In the genomic region with DNA sequence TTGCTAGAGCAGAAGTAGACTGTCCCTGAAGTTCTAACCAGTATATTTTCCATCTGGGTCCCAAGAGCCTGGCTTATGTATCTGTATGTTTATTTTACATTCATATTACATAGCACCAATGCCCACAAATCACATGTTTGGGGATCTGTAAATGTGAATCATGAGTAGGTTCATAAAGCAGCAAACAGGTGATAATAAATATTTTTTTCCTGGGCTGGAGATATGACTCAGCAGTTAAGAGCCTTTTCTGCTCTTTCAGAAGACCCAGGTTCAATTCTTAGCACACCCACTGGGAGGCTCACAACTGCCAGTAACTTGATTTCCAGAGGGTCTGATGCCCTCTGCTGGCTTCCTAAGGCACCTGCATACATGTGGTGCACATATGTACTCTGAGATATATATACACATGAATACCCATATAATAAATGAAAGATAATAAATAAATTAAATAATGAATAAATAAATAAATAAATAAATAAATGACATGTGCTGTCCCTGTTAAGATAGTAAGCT, we compare ENCODE assay signal across 22 mouse cellular contexts. TPM values are rescaled to one million over a fixed set of nuclear protein-coding genes. Genes with fewer than 3 reads are reported as not detected.
A peak's percentile ranks its signal among the peaks of the same experiment; 100 is the strongest.
DNase-seq lines count a peak whose midpoint lies in the region; ATAC-seq and TF ChIP-seq lines count a peak whose summit lies in the region.
"Had no signal": no experiment of that assay in that cellular context is flagged by ENCODE, and none has a peak within 500 bp of the region (broad histone marks: within the 10 kb centered on the region; RNA-seq: fewer than 3 reads in every experiment).

No protein-coding gene starts in this region.

- no peaks in the 10 kb centered on the region for H3K27me3 ChIP-seq in midbrain, embryonic 11.5 days (ENCODE audit: control insufficient read depth, insufficient read depth, low read length)
- H3K27me3 ChIP-seq in midbrain, embryonic 10.5 days (ENCODE audit: low read depth, poor library complexity, severe bottlenecking), result no peaks in the 10 kb centered on the region
- H3K27me3 ChIP-seq in liver, postnatal 0 days (ENCODE audit: insufficient read depth, low read length), result no peaks in the 10 kb centered on the region
- no peaks in the 10 kb centered on the region for H3K27me3 ChIP-seq in neural tube, embryonic 15.5 days (replicated peaks)
- H3K27me3 ChIP-seq: embryonic facial prominence, embryonic 13.5 days; forebrain, embryonic 15.5 days; intestine, embryonic 15.5 days; limb, embryonic 15.5 days; liver, embryonic 15.5 days; neural tube, embryonic 12.5 days had no signal

- H3K4me2 ChIP-seq in midbrain, embryonic 11.5 days, result no peak overlapping the region
- H3K4me2 ChIP-seq in liver, postnatal 0 days (ENCODE audit: low read depth, low read length), result no peak overlapping the region
- H3K4me2 ChIP-seq in neural tube, embryonic 15.5 days, result no peak overlapping the region
- H3K4me2 ChIP-seq: embryonic facial prominence, embryonic 13.5 days; forebrain, embryonic 15.5 days; hindbrain, embryonic 14.5 days; intestine, embryonic 15.5 days; limb, embryonic 15.5 days; liver, embryonic 15.5 days; neural tube, embryonic 12.5 days had no signal

- H3K4me1 ChIP-seq in midbrain, embryonic 11.5 days (ENCODE audit: control insufficient read depth, insufficient read depth, low read length), result no peaks in the 10 kb centered on the region
- peaks cover 5% of the 10 kb centered on the region; the same call in 1 of the 2 replicates for H3K4me1 ChIP-seq in midbrain, embryonic 10.5 days
- no peaks in the 10 kb centered on the region for H3K4me1 ChIP-seq in liver, postnatal 0 days (ENCODE audit: insufficient read depth)
- no peaks in the 10 kb centered on the region for H3K4me1 ChIP-seq in neural tube, embryonic 15.5 days
- H3K4me1 ChIP-seq: embryonic facial prominence, embryonic 13.5 days; limb, embryonic 15.5 days; liver, embryonic 15.5 days; neural tube, embryonic 12.5 days had no signal

- TF ChIP-seq EP300 in liver, postnatal 0 days (IDR thresholded peaks at IDR 0.05; ENCODE audit: low read depth), result no peak

- H3K9ac ChIP-seq in midbrain, embryonic 11.5 days (ENCODE audit: low read length), result no peak overlapping the region
- no peak overlapping the region for H3K9ac ChIP-seq in liver, postnatal 0 days (replicated peaks)
- H3K9ac ChIP-seq in neural tube, embryonic 15.5 days (replicated peaks), result no peak overlapping the region
- H3K9ac ChIP-seq: embryonic facial prominence, embryonic 13.5 days; forebrain, embryonic 15.5 days; hindbrain, embryonic 14.5 days; intestine, embryonic 15.5 days; limb, embryonic 15.5 days; liver, embryonic 15.5 days; neural tube, embryonic 12.5 days had no signal

- H3K36me3 ChIP-seq in midbrain, embryonic 11.5 days (ENCODE audit: control insufficient read depth, insufficient read depth, low read length), result no peaks in the 10 kb centered on the region
- no peaks in the 10 kb centered on the region for H3K36me3 ChIP-seq in midbrain, embryonic 10.5 days
- H3K36me3 ChIP-seq in liver, postnatal 0 days (replicated peaks; ENCODE audit: insufficient read depth, low read length), result no peaks in the 10 kb centered on the region
- no peaks in the 10 kb centered on the region for H3K36me3 ChIP-seq in neural tube, embryonic 15.5 days
- H3K36me3 ChIP-seq: embryonic facial prominence, embryonic 13.5 days; forebrain, embryonic 15.5 days; heart, embryonic 10.5 days; intestine, embryonic 15.5 days; limb, embryonic 15.5 days; liver, embryonic 15.5 days; neural tube, embryonic 12.5 days had no signal

- no peak for TF ChIP-seq CTCF in liver, postnatal 0 days (IDR thresholded peaks at IDR 0.05; ENCODE audit: low read depth)

- ATAC-seq in midbrain, embryonic 11.5 days (ENCODE audit: low FRiP score), result no peak
- ATAC-seq in liver, postnatal 0 days, result no peak
- no peak for ATAC-seq in neural tube, embryonic 15.5 days (ENCODE audit: low FRiP score)
- ATAC-seq: forebrain, embryonic 15.5 days; intestine, embryonic 15.5 days had no signal

- DNase-seq in heart, adult 11 months, result peak; percentile 9
- no peak for DNase-seq in heart, postnatal 4 days
- peak; percentile 69 for DNase-seq in midbrain, embryonic 11.5 days (ENCODE audit: low spot score, missing footprints)
- no peak for DNase-seq in midbrain, embryonic 10.5 days (ENCODE audit: low spot score)
- peak; percentile 86 for DNase-seq in R1 (ENCODE audit: low read depth, low spot score)
- no peak for DNase-seq in liver, postnatal 0 days
- DNase-seq in layer of hippocampus, postnatal 10 days (ENCODE audit: low spot score in 2 of 2), result no peak
- DNase-seq: adrenal gland, adult 8-10 months; cerebellum, postnatal 10 days; gastrocnemius, postnatal 36 days; layer of hippocampus, postnatal 36 days; lung, postnatal 14 days; thymus, adult 2 months had no signal

- H3K4me3 ChIP-seq in midbrain, embryonic 11.5 days (ENCODE audit: low read depth, low read length), result no peak overlapping the region
- H3K4me3 ChIP-seq in midbrain, embryonic 10.5 days, result no peak overlapping the region
- no peak overlapping the region for H3K4me3 ChIP-seq in liver, postnatal 0 days (ENCODE audit: low read depth, low read length)
- no peak overlapping the region for H3K4me3 ChIP-seq in neural tube, embryonic 15.5 days (replicated peaks)
- H3K4me3 ChIP-seq: embryonic facial prominence, embryonic 13.5 days; forebrain, embryonic 15.5 days; heart, embryonic 10.5 days; intestine, embryonic 15.5 days; limb, embryonic 15.5 days; liver, embryonic 15.5 days; neural tube, embryonic 12.5 days had no signal

- H3K9me3 ChIP-seq in midbrain, embryonic 11.5 days (ENCODE audit: control insufficient read depth, low read length), result no peaks in the 10 kb centered on the region; the same call in 1 of the 2 replicates
- peaks cover 6% of the 10 kb centered on the region for H3K9me3 ChIP-seq in midbrain, embryonic 10.5 days (replicated peaks)
- H3K9me3 ChIP-seq in liver, postnatal 0 days (ENCODE audit: low read length), result no peaks in the 10 kb centered on the region
- H3K9me3 ChIP-seq in neural tube, embryonic 15.5 days (replicated peaks), result 0 out of 2 replicates have a peak, but pooled peaks cover 2% of the 10 kb centered on the region
- H3K9me3 ChIP-seq: forebrain, embryonic 15.5 days; heart, embryonic 10.5 days; intestine, embryonic 15.5 days; limb, embryonic 15.5 days; liver, embryonic 15.5 days had no signal

- H3K27ac ChIP-seq in midbrain, embryonic 11.5 days (ENCODE audit: low read depth, low read length), result no peak overlapping the region
- H3K27ac ChIP-seq in midbrain, embryonic 10.5 days (replicated peaks), result no peak overlapping the region
- no peak overlapping the region for H3K27ac ChIP-seq in liver, postnatal 0 days (ENCODE audit: low read depth)
- H3K27ac ChIP-seq in neural tube, embryonic 15.5 days (replicated peaks), result no peak overlapping the region
- H3K27ac ChIP-seq: embryonic facial prominence, embryonic 13.5 days; heart, embryonic 10.5 days; intestine, embryonic 15.5 days; limb, embryonic 15.5 days; liver, embryonic 15.5 days; neural tube, embryonic 12.5 days had no signal

RNA-seq across cellular contexts. Expression of a gene that starts 27.4 kb away (rescaled TPM):
- total RNA-seq in heart, postnatal 4 days (2021), result 10 to 100 TPM; 54.1 to 57.2 TPM
- polyA plus RNA-seq in midbrain, embryonic 11.5 days (2014; fragmentation: Nextera tagmentation; extraction: Ambion mirVana), result 134 and 152 TPM in 2 replicates
- 82.4 and 121 TPM in 2 replicates for polyA plus RNA-seq in midbrain, embryonic 10.5 days (2016; fragmentation: Nextera tagmentation; extraction: Ambion mirVana)
- polyA plus RNA-seq in liver, postnatal 0 days (2015; fragmentation: Nextera tagmentation; extraction: Ambion mirVana), result 6.2 and 8.3 TPM in 2 replicates
- total RNA-seq in layer of hippocampus, postnatal 10 days (2021), result 100 to 1,000 TPM; 491 to 562 TPM
- polyA plus RNA-seq in neural tube, embryonic 15.5 days (2015; fragmentation: Nextera tagmentation; extraction: Ambion mirVana), result 294 and 351 TPM in 2 replicates

Comparison
In these comparisons a context has a peak if more than half of its experiments do, and no peak if none do; other contexts are left out.
1. DNase-seq: peak in heart, adult 11 months (single experiment), midbrain, embryonic 11.5 days (single experiment) and R1 (single experiment); none in heart, postnatal 4 days (single experiment), midbrain, embryonic 10.5 days (single experiment), liver, postnatal 0 days (single experiment) and layer of hippocampus, postnatal 10 days (0 of 2).